Comparison of ENCODE assay signal across 17 mouse cellular contexts in genomic region chr6:17721706-17722105, GRCm38 (mm10).
"Had no signal": no experiment of that assay in that cellular context is flagged by ENCODE, and none has a peak within 500 bp of the region (broad histone marks: within the 10 kb centered on the region; RNA-seq: fewer than 3 reads in every experiment).

No protein-coding gene starts in this region.

- H3K9me3 ChIP-seq: liver, embryonic 13.5 days; liver, embryonic 15.5 days; megakaryocyte, embryonic 14.5 days; midbrain, embryonic 12.5 days; neural tube, embryonic 12.5 days; stomach, embryonic 15.5 days had no signal

- H3K36me3 ChIP-seq: liver, embryonic 13.5 days; liver, embryonic 15.5 days; midbrain, embryonic 12.5 days; neural tube, embryonic 12.5 days; stomach, embryonic 15.5 days had no signal

- H3K27me3 ChIP-seq: liver, embryonic 13.5 days; liver, embryonic 15.5 days; megakaryocyte, embryonic 14.5 days; neural tube, embryonic 12.5 days; stomach, embryonic 15.5 days had no signal

- H3K9ac ChIP-seq: liver, embryonic 13.5 days; liver, embryonic 15.5 days; liver, postnatal 0 days; midbrain, embryonic 12.5 days; neural tube, embryonic 12.5 days; stomach, embryonic 15.5 days had no signal

- H3K4me3 ChIP-seq: liver, embryonic 13.5 days; liver, embryonic 15.5 days; megakaryocyte, embryonic 14.5 days; midbrain, embryonic 12.5 days; neural tube, embryonic 12.5 days; stomach, embryonic 15.5 days had no signal

- H3K4me1 ChIP-seq: neural tube, embryonic 12.5 days; stomach, embryonic 15.5 days had no signal

- DNase-seq: liver; liver, embryonic 13.5 days; liver, postnatal 0 days; lung, adult 2 months; lung, postnatal 14 days; right cerebral cortex, postnatal 14 days; thymus, adult 2 months; thymus, postnatal 25 days; thymus, postnatal 4 days had no signal

- ATAC-seq: liver, postnatal 0 days had no signal

- H3K4me2 ChIP-seq: liver, embryonic 11.5 days; liver, embryonic 13.5 days; liver, embryonic 15.5 days; midbrain, embryonic 12.5 days; neural tube, embryonic 12.5 days; stomach, embryonic 15.5 days had no signal

- H3K27ac ChIP-seq: liver, embryonic 13.5 days; liver, embryonic 15.5 days; macrophage; midbrain, embryonic 12.5 days; neural tube, embryonic 12.5 days; stomach, embryonic 15.5 days; stomach, postnatal 0 days had no signal
